Mouse (Mus musculus) embryonic facial prominence, embryonic 10.5 days (tissue): Measurements from ENCODE around the gene Grasp. TPM values are rescaled to one million over a fixed set of nuclear protein-coding genes. Genes with fewer than 3 reads are reported as not detected.
A peak's percentile ranks its signal among the peaks of the same experiment; 100 is the strongest.

Source experiments
- DNase-seq: peaks from one replicate; pipeline ENCODE4 v3.0.0-alpha.2; 2017; ENCODE audit warnings: low spot score
- H3K27ac ChIP-seq: fragments of 300-500 bp; sonication (generic); replicated peaks from 2 replicates; pipeline ENCODE4 v1.5.1; 2016; ENCODE audit warnings: mild to moderate bottlenecking
- H3K27me3 ChIP-seq: fragments of 300-500 bp; sonication (generic); replicated peaks from 2 replicates; pipeline ENCODE4 v1.6.1; 2016; ENCODE audit warnings: low read depth, mild to moderate bottlenecking; ENCODE audit not compliant: poor library complexity, severe bottlenecking
- H3K36me3 ChIP-seq: fragments of 300-500 bp; sonication (generic); replicated peaks from 2 replicates; pipeline ENCODE4 v1.6.1; 2016; ENCODE audit warnings: mild to moderate bottlenecking, moderate library complexity
- H3K4me1 ChIP-seq: fragments of 300-500 bp; sonication (generic); 2 replicates; pipeline ENCODE4 v1.6.1; 2016
- H3K4me3 ChIP-seq: fragments of 300-500 bp; sonication (generic); 2 replicates; pipeline ENCODE4 v1.5.1; 2016; ENCODE audit warnings: mild to moderate bottlenecking, moderate library complexity
- H3K9me3 ChIP-seq: fragments of 300-500 bp; sonication (generic); 2 replicates; pipeline ENCODE4 v1.6.1; 2016; ENCODE audit warnings: mild to moderate bottlenecking
- WGBS: fragments of 180-500 bp; shearing (Covaris S2); methylation state at CpG from one replicate; pipeline ENCODE4 v1.1.7; 2016; 5-methylcytosine and 5-hydroxymethylcytosine counted together
- polyA plus RNA-seq: library from polyadenylated mRNA; unstranded; fragments of >200 nt; fragmentation: Nextera tagmentation; extraction: Ambion mirVana; gene quantifications from 2 replicates; pipeline ENCODE4 v1.2.1, GENCODE M21; 2016

The Grasp gene
- polyA plus RNA-seq, 1 experiment from 2014 or later = 6.7 TPM

DNA sequence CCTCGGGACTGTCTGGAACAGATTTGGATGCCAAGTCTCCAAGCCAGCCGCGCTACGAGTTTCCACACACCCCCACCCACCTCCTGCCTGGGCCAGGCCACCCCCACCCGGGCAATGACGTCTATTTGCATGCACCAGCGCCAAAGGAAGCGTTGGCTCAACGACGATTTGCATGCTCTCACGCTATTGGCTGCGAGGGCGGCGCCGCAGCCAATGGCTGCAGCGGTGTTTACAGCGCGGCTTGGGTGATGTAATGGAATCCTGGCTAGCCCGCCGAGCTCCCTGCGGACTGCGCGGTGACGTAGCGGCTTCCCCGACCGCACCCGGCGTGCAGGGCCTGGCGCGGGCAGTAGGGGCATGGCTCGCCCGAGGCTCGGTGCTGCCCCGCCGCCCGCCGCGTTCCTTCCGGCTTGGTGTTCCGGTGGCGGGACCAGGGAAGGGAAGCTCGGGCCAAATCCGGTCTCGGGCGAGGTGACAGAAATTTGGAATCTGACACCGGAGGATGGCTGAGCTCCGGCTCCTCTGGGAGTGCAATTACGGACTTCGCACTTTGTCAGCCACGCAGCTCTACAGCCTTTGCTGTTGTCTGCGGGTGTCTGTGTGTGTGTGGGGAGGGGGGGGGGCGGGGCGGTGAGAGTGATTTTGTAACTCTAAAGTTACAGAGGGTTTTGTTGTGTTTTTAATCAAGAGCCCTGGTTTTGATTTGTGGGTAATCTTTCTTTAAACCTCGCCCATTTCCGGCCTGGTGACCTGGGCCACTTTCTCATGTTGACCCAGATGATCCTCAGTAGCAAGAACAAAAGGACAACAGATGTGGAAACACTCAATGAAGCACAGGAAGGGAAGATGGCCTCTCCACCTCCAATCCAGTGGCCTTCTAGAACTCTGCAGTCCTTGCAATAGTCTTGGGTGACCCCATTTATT lies 22.5 kb downstream of the Grasp start:
- Histone ChIP-seq H3K27me3 (0 out of 2 replicates have a peak, but pooled peaks cover 5% of the 10 kb centered on the region), H3K9me3 (no peaks in the 10 kb centered on the region), H3K4me1 (peaks cover 45% of the 10 kb centered on the region), H3K4me3 (peak overlapping the region; percentile 59), H3K36me3 (no peaks in the 10 kb centered on the region), H3K27ac (peak overlapping the region; percentile 94)
- DNase-seq = peak; percentile 97
- 1% methylated on average over 56 of the region's 56 CpGs for WGBS

DNA sequence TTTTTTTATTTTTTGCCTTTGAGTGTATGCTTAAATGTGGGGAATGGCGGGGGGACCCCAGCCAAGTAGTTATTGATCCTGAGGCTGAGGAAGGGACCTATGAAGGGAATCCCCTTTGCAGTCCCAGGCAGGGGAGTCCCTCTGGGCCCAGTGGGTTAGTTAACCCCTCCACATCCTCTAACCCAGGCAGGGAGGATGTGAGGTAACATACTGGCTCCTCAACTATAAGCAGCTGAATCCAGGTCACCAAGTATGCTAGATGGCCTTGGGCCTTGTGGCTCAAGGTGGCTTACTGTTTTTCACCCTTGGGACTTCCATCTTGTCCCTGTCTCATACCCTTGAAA lies 23.1 kb downstream of the Grasp start:
- no peaks in the 10 kb centered on the region for H3K27me3 ChIP-seq
- peaks cover 39% of the 10 kb centered on the region for H3K4me1 ChIP-seq
- H3K4me3 ChIP-seq = peak overlapping the region; percentile 59
- DNase-seq = no peak
- H3K36me3 ChIP-seq = no peaks in the 10 kb centered on the region
- H3K27ac ChIP-seq = peak overlapping the region; percentile 94
- WGBS = 60% methylated on average over 1 of the region's 1 CpGs
- H3K9me3 ChIP-seq = no peaks in the 10 kb centered on the region

DNA sequence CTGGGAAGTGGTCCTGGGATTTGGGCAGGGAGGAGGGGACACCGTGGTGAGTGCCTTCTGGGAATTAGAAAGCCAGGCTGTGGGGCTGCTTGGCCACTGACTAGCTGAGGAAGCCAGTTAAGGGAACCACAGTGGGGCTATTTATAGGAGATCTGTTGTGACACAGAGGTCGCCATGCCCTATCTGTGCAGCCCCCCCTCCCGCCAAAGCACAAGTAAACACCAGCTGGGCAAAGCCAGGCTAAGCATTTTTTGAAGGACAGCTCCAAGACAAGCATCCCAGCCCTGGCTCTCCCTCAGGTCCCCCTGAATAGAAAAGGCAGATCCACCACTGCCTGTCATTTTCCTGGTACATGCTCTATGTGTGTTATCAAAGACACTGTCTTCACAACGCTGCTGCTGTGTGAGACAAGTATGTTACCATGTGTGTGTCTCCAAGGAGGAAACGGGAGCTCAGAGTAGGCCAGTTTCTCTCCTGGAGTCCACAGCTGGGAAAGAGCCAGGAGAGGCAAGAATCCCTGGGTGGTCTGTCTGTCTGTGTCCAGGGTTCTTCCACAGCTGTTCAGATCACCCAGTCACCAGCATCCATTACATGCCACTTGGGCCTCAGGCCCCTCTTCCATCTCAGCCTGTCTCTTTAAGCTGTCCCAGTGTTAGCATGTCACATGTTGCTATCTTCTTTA lies 24.2 kb downstream of the Grasp start:
- 31% methylated on average over 5 of the region's 5 CpGs for whole genome bisulfite sequencing
- Histone ChIP-seq H3K27ac (peak overlapping the region; percentile 62), H3K4me1 (peaks cover 32% of the 10 kb centered on the region), H3K27me3 (no peaks in the 10 kb centered on the region; the same call in 1 of the 2 replicates), H3K9me3 (no peaks in the 10 kb centered on the region), H3K4me3 (0 out of 2 replicates have a peak overlapping the region, but pooled peaks have one; percentile 11), H3K36me3 (no peaks in the 10 kb centered on the region)
- DNase-seq = no peak

DNA sequence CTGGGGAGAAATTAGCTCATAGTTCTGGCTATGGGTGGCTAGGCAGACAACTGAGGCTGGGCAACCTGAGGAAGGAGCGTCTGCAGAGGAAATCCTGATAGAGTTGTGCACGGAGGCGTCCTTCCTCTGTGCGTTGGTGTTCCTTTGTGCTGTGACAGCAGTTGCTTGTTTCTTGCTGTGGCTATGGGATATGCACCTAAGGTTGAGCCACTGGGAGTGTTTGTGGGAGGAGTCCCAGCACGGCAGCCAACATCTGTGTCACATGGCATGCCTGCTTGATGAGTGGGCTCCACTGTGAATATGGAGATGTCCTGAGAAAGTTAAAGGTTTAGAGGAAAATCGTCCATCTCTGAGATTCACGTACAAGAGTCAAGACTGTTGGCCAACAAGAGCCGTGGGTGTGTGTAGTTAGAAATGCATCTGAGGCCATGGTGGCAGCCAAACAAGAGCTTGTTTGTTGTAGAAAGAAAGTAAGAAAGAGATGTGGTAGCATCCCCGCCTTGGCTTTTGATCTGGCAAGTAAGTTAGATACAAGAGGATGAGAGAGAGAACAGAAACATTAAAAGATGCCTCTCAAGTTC lies 26.3 kb downstream of the Grasp start:
- Histone ChIP-seq H3K27ac (no peak overlapping the region), H3K36me3 (no peaks in the 10 kb centered on the region), H3K4me3 (no peak overlapping the region), H3K9me3 (no peaks in the 10 kb centered on the region), H3K27me3 (no peaks in the 10 kb centered on the region; the same call in 1 of the 2 replicates), H3K4me1 (peaks cover 50% of the 10 kb centered on the region)
- no peak for DNase-seq
- WGBS = 84% methylated on average over 9 of the region's 9 CpGs

DNA sequence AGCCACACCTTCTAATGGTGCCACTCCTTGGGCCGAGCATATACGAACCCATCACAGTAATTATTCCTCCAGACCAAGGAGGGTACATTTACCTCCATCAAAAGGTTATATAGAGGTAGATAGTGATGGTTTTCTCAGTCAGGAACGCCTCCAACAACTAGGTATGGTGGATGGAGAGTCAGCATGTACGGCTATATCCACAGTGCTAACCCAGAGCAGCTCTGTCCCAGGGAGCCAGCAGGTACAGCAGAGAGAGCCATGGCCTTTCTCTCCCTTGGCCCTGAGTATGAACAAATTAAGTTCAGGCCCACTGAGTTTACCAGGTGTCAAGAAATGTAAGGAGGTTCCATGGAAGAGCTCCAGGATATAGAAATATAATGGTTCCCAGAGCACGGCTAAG lies 27.9 kb downstream of the Grasp start:
- no peak for DNase-seq
- H3K27ac ChIP-seq = no peak overlapping the region
- no peak overlapping the region for H3K4me3 ChIP-seq
- WGBS = 91% methylated on average over 5 of the region's 5 CpGs
- H3K36me3 ChIP-seq = no peaks in the 10 kb centered on the region
- peaks cover 51% of the 10 kb centered on the region for H3K4me1 ChIP-seq
- H3K27me3 ChIP-seq = no peaks in the 10 kb centered on the region; the same call in 1 of the 2 replicates
- H3K9me3 ChIP-seq = no peaks in the 10 kb centered on the region

DNA sequence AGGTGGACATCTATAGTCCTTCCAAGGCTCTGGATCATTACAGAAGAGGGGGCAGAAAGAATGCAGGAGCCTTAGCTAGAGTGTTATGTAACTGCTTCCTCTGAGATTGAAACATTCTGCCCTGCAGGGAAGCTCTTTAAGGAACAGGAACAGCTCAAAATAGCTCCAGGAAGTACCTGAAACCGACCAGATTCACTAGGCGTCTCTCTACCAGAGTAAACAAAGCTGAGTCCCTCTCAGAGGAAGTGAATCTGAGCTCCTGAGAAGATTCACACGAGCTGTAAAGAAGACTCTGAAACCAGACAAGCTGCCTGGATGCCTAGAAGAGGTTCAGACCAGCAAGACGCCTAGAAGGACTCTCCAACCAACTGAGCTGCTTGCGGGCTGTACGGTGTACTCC lies 28.6 kb downstream of the Grasp start:
- no peak for DNase-seq
- no peak overlapping the region for H3K4me3 ChIP-seq
- H3K27me3 ChIP-seq = no peaks in the 10 kb centered on the region; the same call in 1 of the 2 replicates
- peaks cover 49% of the 10 kb centered on the region for H3K4me1 ChIP-seq
- WGBS = 81% methylated on average over 6 of the region's 6 CpGs
- H3K9me3 ChIP-seq = no peaks in the 10 kb centered on the region
- no peak overlapping the region for H3K27ac ChIP-seq
- H3K36me3 ChIP-seq = no peaks in the 10 kb centered on the region

DNA sequence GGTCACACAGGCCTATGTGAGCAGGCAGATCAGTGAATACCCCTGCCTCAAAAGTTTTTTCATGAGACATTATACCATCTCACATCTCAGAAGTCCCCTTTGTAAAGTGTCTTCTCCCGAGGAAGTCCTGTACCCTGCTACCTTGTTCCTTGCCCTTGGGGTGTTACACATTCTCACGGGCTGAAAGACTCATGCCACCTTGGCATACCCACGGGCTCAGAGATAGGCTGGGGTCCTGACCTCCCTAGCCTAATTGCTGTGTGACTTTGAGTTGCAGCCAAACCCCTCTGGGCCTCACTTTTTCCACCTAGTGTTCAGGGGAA lies 29.5 kb downstream of the Grasp start:
- DNase-seq = no peak
- 30% methylated on average over 3 of the region's 3 CpGs for WGBS
- Histone ChIP-seq H3K4me1 (peaks cover 42% of the 10 kb centered on the region), H3K36me3 (no peaks in the 10 kb centered on the region), H3K4me3 (peak overlapping the region; percentile 82), H3K27ac (peak overlapping the region; percentile 92), H3K27me3 (no peaks in the 10 kb centered on the region; the same call in 1 of the 2 replicates), H3K9me3 (no peaks in the 10 kb centered on the region)

DNA sequence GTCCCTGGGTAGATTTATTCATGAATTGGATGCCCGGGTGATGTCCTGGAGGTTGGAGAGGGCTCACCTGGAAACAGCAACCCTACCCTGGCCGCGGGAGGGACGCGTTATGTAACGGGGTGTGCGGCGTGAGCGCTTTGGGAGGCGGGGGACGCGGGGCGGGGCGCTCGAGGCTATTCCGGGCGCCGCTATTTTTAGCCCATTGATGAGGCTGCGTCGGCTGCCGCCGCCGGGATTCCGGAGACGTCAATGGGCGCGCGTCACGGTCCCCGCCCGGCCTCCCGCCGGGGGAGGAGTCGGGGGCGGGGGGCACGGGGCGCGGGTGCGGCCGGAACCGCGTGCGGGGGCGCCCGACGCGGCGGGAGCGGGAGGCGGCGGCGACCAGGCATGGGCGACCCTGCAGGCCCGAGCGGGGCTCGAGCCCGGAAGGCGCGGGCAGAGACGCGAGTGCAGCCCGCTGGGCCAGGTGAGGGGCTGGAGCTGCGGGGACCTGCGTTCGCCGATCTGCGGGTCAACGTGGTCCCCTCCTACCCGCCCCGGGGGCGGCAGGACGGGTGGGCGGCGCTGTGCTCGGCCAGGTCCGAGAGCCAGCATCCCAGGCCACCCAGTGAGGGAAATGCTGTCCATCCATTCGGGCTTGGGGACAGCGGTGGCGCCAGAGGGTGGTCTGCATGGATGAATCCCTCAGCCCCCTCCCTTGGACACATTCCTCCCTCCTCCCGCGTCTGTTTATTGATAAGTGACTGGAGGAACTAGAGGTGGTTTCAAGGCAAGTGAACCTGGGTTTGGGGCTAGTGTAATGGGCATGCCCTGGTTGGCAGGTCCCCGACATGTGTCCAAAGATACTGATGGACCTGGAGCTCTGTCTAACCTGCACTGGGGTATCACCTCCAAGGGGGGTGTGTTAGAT lies 30.2 kb downstream of the Grasp start, which contains the start of gene Nr4a1:
Gene Nr4a1 (plus strand): TSS at position 384 of the 910 bp plus-strand sequence.
- Histone ChIP-seq H3K36me3 (no peaks in the 10 kb centered on the region), H3K9me3 (no peaks in the 10 kb centered on the region), H3K27me3 (no peaks in the 10 kb centered on the region; the same call in 1 of the 2 replicates), H3K4me1 (peaks cover 41% of the 10 kb centered on the region), H3K27ac (peak within 1 kb of the TSS; percentile 92), H3K4me3 (peak within 1 kb of the TSS; percentile 82)
- WGBS = 1% methylated on average over 82 of the region's 82 CpGs
- peak; percentile 75 for DNase-seq

DNA sequence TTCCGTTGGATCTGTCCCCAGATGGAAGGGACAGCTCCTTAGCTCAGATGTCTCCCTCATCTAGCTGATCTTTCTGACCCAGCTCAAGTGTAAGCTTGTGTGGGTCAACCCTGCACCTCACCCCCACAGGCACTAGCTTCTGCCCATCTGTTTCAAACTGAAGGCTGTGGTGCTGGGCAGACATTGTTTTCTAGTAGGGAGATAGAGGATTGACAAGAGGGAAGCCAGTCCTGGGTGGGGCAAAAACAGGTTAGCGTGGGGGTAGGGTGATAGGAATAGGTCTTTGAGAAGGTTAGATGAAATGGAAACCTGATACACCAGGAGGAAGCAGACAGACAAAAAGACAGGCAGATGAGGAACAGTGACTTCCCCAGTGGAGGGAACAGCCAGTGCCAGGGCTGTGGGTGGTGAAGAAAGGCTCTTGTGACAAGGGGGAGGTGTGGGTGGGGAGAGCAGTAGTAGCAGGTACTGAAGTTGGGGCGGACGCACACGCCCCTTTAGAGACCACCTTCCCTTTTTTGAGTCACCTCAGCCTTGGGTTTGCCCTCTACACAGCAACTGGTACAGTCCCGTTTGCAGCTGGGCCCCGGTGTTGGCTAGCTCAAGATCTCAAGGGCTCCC lies 32.0 kb downstream of the Grasp start:
- H3K4me3 ChIP-seq = no peak overlapping the region
- H3K9me3 ChIP-seq = no peaks in the 10 kb centered on the region
- H3K27ac ChIP-seq = no peak overlapping the region; the same call in 1 of the 2 replicates
- H3K27me3 ChIP-seq = no peaks in the 10 kb centered on the region; the same call in 1 of the 2 replicates
- DNase-seq = no peak
- WGBS = 78% methylated on average over 7 of the region's 7 CpGs
- H3K36me3 ChIP-seq = 0 out of 2 replicates have a peak, but pooled peaks cover 7% of the 10 kb centered on the region
- peaks cover 54% of the 10 kb centered on the region for H3K4me1 ChIP-seq

DNA sequence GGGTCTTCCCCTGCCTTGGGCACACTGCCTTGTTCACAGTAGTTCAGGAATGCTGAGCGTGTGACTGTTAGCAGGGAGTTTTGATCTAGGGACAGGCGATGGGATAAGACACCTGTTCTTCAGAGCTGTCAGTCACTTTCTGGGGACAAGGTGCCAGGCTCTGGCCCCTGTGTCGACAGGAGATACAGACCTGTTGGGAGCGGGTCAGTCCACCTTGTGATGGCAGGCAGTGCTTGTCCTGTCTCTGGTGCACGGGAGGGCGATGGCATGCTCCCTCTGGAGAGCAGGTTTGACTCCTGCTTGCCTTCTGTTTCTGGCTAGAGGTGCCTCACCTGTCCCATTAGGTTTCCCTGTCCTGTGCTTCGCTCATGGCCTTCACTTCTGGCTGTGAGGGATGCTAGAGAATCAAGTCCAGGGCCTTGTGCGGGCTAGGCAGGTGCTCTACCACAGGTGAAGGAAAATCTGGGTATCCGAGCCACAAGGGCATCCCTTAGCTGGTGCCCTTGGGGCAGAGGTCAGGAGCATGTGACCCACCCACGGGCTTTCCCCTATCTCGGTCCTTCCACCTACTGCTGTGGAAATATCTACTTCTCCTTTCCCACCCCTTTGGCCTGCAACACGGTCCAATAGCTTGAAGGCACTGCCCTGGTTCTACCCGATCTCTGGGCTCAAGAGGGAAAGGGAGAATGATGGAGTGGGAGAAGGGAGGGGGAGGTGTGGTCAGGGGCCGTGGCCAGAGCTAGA lies 32.6 kb downstream of the Grasp start:
- H3K27me3 ChIP-seq = no peaks in the 10 kb centered on the region; the same call in 1 of the 2 replicates
- H3K9me3 ChIP-seq = no peaks in the 10 kb centered on the region
- H3K36me3 ChIP-seq = 0 out of 2 replicates have a peak, but pooled peaks cover 7% of the 10 kb centered on the region
- peaks cover 61% of the 10 kb centered on the region for H3K4me1 ChIP-seq
- no peak overlapping the region for H3K27ac ChIP-seq
- no peak for DNase-seq
- WGBS = 77% methylated on average over 14 of the region's 14 CpGs
- no peak overlapping the region for H3K4me3 ChIP-seq

DNA sequence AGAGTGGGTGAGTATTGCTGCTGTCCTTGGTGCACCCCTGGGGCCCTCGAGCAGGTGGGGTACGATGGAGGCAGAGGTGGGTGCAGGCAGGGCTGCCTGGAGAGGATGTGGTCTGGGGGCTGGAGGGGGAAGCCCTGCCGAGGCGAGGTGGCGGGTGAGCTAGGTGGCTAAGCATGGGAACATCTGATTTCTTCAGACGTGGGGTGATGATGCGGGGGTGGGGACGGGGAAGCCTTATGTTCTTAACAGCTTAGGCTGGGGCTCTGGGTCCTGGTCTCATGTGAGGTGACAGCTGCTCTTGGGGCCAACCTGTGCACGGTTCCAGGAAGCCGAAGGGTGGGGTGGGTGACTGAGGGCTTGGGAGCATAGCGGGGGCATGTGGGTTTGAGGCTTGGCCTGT lies 34.4 kb downstream of the Grasp start:
- Histone ChIP-seq H3K27ac (no peak overlapping the region), H3K4me1 (peaks cover 72% of the 10 kb centered on the region), H3K27me3 (no peaks in the 10 kb centered on the region), H3K36me3 (0 out of 2 replicates have a peak, but pooled peaks cover 7% of the 10 kb centered on the region), H3K9me3 (no peaks in the 10 kb centered on the region), H3K4me3 (no peak overlapping the region)
- 92% methylated on average over 11 of the region's 11 CpGs for WGBS
- no peak for DNase-seq
